Mouse (Mus musculus): ENCODE data around the gene Sox13. TPM values are rescaled to one million over a fixed set of nuclear protein-coding genes. Genes with fewer than 3 reads are reported as not detected.

Sox13 gene
- polyA plus RNA-seq, 1 experiment, result 17.2 TPM

DNA sequence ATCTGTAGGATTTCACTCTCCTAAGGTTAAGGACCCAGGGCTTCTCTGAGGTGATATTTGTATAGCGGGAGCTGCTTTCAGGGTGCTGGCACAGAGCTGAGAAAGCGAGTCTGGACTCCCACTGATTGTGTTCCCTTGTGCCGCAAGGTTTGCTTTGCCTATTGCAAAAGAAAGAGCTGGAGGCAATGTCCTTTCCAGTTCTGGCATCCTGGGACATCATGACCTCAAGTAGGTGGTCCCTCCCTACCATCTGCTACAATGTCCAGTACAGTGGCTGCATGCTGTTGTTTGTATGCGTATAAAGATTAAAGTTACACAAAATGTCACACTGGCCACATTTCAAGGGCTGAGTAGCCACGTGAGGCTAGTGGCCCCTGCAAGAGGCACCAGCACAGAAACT lies 62.1 kb downstream of the Sox13 start:
- H3K4me3 ChIP-seq (ENCODE audit: control insufficient read depth, insufficient read depth, low read length), result no peak overlapping the region
- peaks cover 13% of the 10 kb centered on the region for H3K4me1 ChIP-seq (replicated peaks; ENCODE audit: control insufficient read depth, insufficient read depth, low read length)
- WGBS, result 94% methylated on average over 5 of the region's 5 CpGs
- H3K27ac ChIP-seq (ENCODE audit: control insufficient read depth, insufficient read depth, low read length), result no peak overlapping the region
- no peak for DNase-seq
- H3K36me3 ChIP-seq (ENCODE audit: control insufficient read depth, insufficient read depth, low read length), result no peaks in the 10 kb centered on the region
- TF ChIP-seq CTCF (IDR thresholded peaks at IDR 0.05; ENCODE audit: borderline replicate concordance, control insufficient read depth, extremely low read depth, insufficient read depth, low read length, poor library complexity) (no peak), POLR2A (IDR thresholded peaks at IDR 0.05; ENCODE audit: control insufficient read depth, extremely low read depth, insufficient read depth, low read length, poor library complexity) (no peak)
- H3K27me3 ChIP-seq (ENCODE audit: control insufficient read depth, insufficient read depth, low read length), result peaks cover 14% of the 10 kb centered on the region

DNA sequence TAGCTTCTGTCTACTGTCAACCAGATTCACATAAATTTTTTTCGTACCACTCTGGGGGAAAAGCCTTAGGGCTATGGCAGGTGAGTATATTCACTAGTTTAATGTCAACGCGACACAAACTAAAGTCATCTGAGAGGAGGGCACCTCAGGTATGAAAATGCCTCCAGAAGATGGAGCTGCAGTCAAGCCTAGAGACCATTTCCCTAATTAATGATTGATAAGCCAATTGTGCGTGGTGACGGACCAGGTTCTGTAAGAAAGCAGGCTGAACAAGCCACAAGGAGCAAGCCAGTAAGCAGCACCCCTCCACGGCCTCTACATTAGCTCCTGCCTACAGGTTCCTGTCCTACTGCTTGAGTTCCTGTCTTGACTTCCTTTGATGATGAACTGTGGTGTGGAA lies 63.2 kb downstream of the Sox13 start:
- no peak for TF ChIP-seq POLR2A (IDR thresholded peaks at IDR 0.05; ENCODE audit: control insufficient read depth, extremely low read depth, insufficient read depth, low read length, poor library complexity)
- no peak for TF ChIP-seq CTCF (IDR thresholded peaks at IDR 0.05; ENCODE audit: borderline replicate concordance, control insufficient read depth, extremely low read depth, insufficient read depth, low read length, poor library complexity)
- WGBS, result 97% methylated on average over 6 of the region's 6 CpGs
- Histone ChIP-seq H3K36me3 (ENCODE audit: control insufficient read depth, insufficient read depth, low read length) (no peaks in the 10 kb centered on the region), H3K27me3 (ENCODE audit: control insufficient read depth, insufficient read depth, low read length) (peaks cover 14% of the 10 kb centered on the region), H3K4me1 (replicated peaks; ENCODE audit: control insufficient read depth, insufficient read depth, low read length) (peaks cover 13% of the 10 kb centered on the region), H3K27ac (ENCODE audit: control insufficient read depth, insufficient read depth, low read length) (no peak overlapping the region), H3K4me3 (ENCODE audit: control insufficient read depth, insufficient read depth, low read length) (no peak overlapping the region)
- no peak for DNase-seq

DNA sequence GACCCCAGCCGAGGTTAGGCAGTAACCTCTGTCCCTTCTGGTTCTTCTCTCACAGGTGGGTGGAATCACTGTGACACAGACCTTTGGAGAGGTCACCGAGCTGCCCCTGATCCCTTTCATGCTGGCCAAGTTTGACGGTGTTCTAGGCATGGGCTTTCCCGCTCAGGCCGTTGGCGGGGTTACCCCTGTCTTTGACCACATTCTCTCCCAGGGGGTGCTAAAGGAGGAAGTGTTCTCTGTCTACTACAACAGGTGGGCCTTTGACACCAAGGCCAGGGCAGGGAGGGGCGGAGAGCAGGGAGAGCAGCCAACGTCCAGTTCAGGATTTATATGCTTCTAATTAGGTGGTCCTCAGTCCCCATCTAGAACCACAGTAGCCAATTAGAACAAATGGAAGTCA lies 67.8 kb downstream of the Sox13 start:
- no peaks in the 10 kb centered on the region for H3K36me3 ChIP-seq (ENCODE audit: control insufficient read depth, insufficient read depth, low read length)
- no peak for DNase-seq
- no peaks in the 10 kb centered on the region for H3K27me3 ChIP-seq (ENCODE audit: control insufficient read depth, insufficient read depth, low read length)
- no peak overlapping the region for H3K27ac ChIP-seq (ENCODE audit: control insufficient read depth, insufficient read depth, low read length)
- H3K4me1 ChIP-seq (replicated peaks; ENCODE audit: control insufficient read depth, insufficient read depth, low read length), result no peaks in the 10 kb centered on the region; the same call in 1 of the 2 replicates
- 34% methylated on average over 8 of the region's 8 CpGs for WGBS
- no peak overlapping the region for H3K4me3 ChIP-seq (ENCODE audit: control insufficient read depth, insufficient read depth, low read length)
- TF ChIP-seq CTCF (IDR thresholded peaks at IDR 0.05; ENCODE audit: borderline replicate concordance, control insufficient read depth, extremely low read depth, insufficient read depth, low read length, poor library complexity), result no peak
- no peak for TF ChIP-seq POLR2A (IDR thresholded peaks at IDR 0.05; ENCODE audit: control insufficient read depth, extremely low read depth, insufficient read depth, low read length, poor library complexity)

DNA sequence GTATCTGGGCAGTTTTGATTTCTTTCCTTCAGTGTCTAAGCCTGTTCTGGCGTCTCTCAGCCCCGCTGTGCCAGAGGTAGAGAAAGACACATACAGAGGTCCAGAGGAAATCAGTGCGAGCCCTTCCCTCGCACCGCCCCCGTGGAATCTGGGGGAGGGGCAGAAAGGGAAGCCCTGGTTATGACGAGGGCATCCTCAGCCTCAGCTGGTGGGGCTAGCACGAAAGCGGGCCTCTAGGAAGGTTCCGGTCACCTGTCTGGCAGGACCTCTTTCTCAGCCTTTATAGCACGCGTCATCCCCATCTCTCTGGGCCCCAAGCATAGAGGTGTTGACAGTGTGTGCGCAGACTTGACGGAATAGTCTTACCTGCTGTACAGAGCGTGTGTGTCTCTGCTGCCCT lies 68.3 kb downstream of the Sox13 start:
- WGBS, result 84% methylated on average over 15 of the region's 15 CpGs
- Histone ChIP-seq H3K27ac (ENCODE audit: control insufficient read depth, insufficient read depth, low read length) (no peak overlapping the region), H3K36me3 (ENCODE audit: control insufficient read depth, insufficient read depth, low read length) (no peaks in the 10 kb centered on the region), H3K27me3 (ENCODE audit: control insufficient read depth, insufficient read depth, low read length) (no peaks in the 10 kb centered on the region), H3K4me3 (ENCODE audit: control insufficient read depth, insufficient read depth, low read length) (no peak overlapping the region), H3K4me1 (replicated peaks; ENCODE audit: control insufficient read depth, insufficient read depth, low read length) (no peaks in the 10 kb centered on the region; the same call in 1 of the 2 replicates)
- TF ChIP-seq CTCF (IDR thresholded peaks at IDR 0.05; ENCODE audit: borderline replicate concordance, control insufficient read depth, extremely low read depth, insufficient read depth, low read length, poor library complexity) (no peak), POLR2A (IDR thresholded peaks at IDR 0.05; ENCODE audit: control insufficient read depth, extremely low read depth, insufficient read depth, low read length, poor library complexity) (no peak)
- no peak for DNase-seq

DNA sequence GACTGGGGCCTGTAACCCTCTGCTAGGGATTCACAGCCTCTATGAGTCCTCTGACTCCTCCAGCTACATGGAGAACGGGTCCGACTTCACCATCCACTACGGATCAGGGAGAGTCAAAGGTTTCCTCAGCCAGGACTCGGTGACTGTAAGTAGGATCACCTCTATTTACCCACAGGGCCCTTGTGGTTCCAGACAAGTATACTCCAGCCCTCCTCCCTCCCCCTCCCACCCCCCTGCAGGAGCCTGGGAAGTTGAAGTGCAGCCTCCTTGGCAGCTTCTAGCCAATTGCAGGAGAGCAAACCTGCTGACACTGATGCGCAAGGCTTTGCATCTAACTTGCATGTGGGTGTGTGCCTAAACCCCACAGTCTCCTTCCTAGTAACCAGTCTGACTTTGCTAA lies 68.7 kb downstream of the Sox13 start:
- WGBS, result 90% methylated on average over 5 of the region's 5 CpGs

DNA sequence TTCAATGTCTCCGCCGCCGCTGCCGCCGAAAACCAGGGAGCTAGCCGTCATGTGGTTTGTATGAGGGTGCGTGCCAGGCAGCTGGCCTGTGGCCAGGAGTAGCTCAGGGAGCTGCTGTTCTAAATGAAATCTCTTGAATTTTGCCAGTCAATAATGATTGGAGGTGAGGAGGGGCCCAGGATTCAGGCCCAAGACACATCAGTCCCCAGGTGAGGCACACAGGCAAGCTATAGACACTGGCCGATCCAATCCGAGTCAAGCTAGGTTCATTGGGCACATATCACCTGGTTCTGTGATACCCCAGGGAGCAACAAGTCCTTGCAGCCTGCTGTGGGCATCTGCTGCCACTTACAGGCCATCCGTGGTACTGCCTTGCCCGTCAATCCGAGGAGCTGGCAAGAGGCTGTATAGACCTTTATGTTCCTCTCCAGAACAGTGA lies 70.8 kb downstream of the Sox13 start:
- Histone ChIP-seq H3K36me3 (ENCODE audit: control insufficient read depth, insufficient read depth, low read length) (no peaks in the 10 kb centered on the region), H3K27ac (ENCODE audit: control insufficient read depth, insufficient read depth, low read length) (no peak overlapping the region), H3K4me3 (ENCODE audit: control insufficient read depth, insufficient read depth, low read length) (no peak overlapping the region), H3K27me3 (ENCODE audit: control insufficient read depth, insufficient read depth, low read length) (no peaks in the 10 kb centered on the region), H3K4me1 (replicated peaks; ENCODE audit: control insufficient read depth, insufficient read depth, low read length) (no peaks in the 10 kb centered on the region; the same call in 1 of the 2 replicates)
- DNase-seq, result peak; percentile 76
- no peak for TF ChIP-seq POLR2A (IDR thresholded peaks at IDR 0.05; ENCODE audit: control insufficient read depth, extremely low read depth, insufficient read depth, low read length, poor library complexity)
- TF ChIP-seq CTCF (IDR thresholded peaks at IDR 0.05; ENCODE audit: borderline replicate concordance, control insufficient read depth, extremely low read depth, insufficient read depth, low read length, poor library complexity), result peak; percentile 80; the same call in 1 of the 2 replicates
- WGBS, result 52% methylated on average over 12 of the region's 12 CpGs

More for the DNA sequence above, 68.7 kb downstream of the Sox13 start:
- H3K4me3 ChIP-seq (ENCODE audit: control insufficient read depth, insufficient read depth, low read length), result no peak overlapping the region
- TF ChIP-seq POLR2A (IDR thresholded peaks at IDR 0.05; ENCODE audit: control insufficient read depth, extremely low read depth, insufficient read depth, low read length, poor library complexity), result no peak
- no peak for TF ChIP-seq CTCF (IDR thresholded peaks at IDR 0.05; ENCODE audit: borderline replicate concordance, control insufficient read depth, extremely low read depth, insufficient read depth, low read length, poor library complexity)
- no peaks in the 10 kb centered on the region; the same call in 1 of the 2 replicates for H3K4me1 ChIP-seq (replicated peaks; ENCODE audit: control insufficient read depth, insufficient read depth, low read length)
- no peaks in the 10 kb centered on the region for H3K36me3 ChIP-seq (ENCODE audit: control insufficient read depth, insufficient read depth, low read length)
- no peak overlapping the region for H3K27ac ChIP-seq (ENCODE audit: control insufficient read depth, insufficient read depth, low read length)
- H3K27me3 ChIP-seq (ENCODE audit: control insufficient read depth, insufficient read depth, low read length), result no peaks in the 10 kb centered on the region
- no peak for DNase-seq

DNA sequence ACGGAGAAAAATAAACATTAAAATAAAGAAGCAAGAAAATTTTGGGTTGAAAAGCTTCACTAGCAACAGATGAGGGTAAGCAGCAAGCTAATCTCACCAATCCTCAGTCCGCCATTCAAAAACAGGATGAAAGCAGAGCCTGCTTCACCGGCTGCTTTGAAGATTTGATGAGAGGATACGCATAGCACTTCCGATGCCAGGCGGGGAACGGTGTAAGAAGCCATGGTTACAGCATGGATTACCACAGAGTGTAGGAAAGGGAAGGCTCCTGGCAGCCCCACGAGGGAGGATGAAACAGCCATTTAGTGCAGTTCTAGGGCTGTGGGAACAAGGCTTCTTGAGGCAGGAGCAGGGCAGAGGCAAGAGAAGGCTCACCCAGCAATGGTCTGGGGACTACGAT lies 72.4 kb downstream of the Sox13 start:
- H3K27ac ChIP-seq (ENCODE audit: control insufficient read depth, insufficient read depth, low read length), result no peak overlapping the region
- no peaks in the 10 kb centered on the region for H3K36me3 ChIP-seq (ENCODE audit: control insufficient read depth, insufficient read depth, low read length)
- 55% methylated on average over 9 of the region's 9 CpGs for WGBS
- H3K27me3 ChIP-seq (ENCODE audit: control insufficient read depth, insufficient read depth, low read length), result no peaks in the 10 kb centered on the region
- no peak for TF ChIP-seq POLR2A (IDR thresholded peaks at IDR 0.05; ENCODE audit: control insufficient read depth, extremely low read depth, insufficient read depth, low read length, poor library complexity)
- no peak for TF ChIP-seq CTCF (IDR thresholded peaks at IDR 0.05; ENCODE audit: borderline replicate concordance, control insufficient read depth, extremely low read depth, insufficient read depth, low read length, poor library complexity)
- DNase-seq, result no peak
- H3K4me3 ChIP-seq (ENCODE audit: control insufficient read depth, insufficient read depth, low read length), result no peak overlapping the region
- no peaks in the 10 kb centered on the region; the same call in 1 of the 2 replicates for H3K4me1 ChIP-seq (replicated peaks; ENCODE audit: control insufficient read depth, insufficient read depth, low read length)
